Mouse (Mus musculus): ENCODE results near the gene Mre11a.

Gene Mre11a

GRCm38 (mm10) chr9:14784039-14785002, at the start of gene Mre11a, which contains the start of gene Ankrd49:
Mre11a (plus strand) TSS chr9:14784654.
Ankrd49 (minus strand) TSS chr9:14784856.
- DNase-seq (ENCODE audit: low spot score in 2 of 2) = peak; percentile 93 to 96

- no peak for DNase-seq (ENCODE audit: low spot score in 2 of 2)
Observed at GRCm38 (mm10) chr9:14739498-14740150, 44.8 kb upstream of the Mre11a start.

GRCm38 (mm10) chr9:14740151-14740924, 44.1 kb upstream of the Mre11a start, which contains the start of gene Piwil4:
Piwil4 (minus strand) TSS chr9:14740733.
- DNase-seq (ENCODE audit: low spot score in 2 of 2) = no peak

GRCm38 (mm10) chr9:14750901-14751502, 33.5 kb upstream of the Mre11a start:
- DNase-seq (ENCODE audit: low spot score in 2 of 2) = no peak

GRCm38 (mm10) chr9:14751503-14752000, 32.9 kb upstream of the Mre11a start:
- DNase-seq (ENCODE audit: low spot score in 2 of 2) = no peak

- DNase-seq (ENCODE audit: low spot score in 2 of 2) = no peak
Observed at GRCm38 (mm10) chr9:14752001-14752522, 32.4 kb upstream of the Mre11a start, which contains the start of gene Fut4. Fut4 (minus strand) TSS chr9:14752393.

- DNase-seq (ENCODE audit: low spot score in 2 of 2) = no peak
Observed at GRCm38 (mm10) chr9:14753947-14754346, 30.5 kb upstream of the Mre11a start.

GRCm38 (mm10) chr9:14754469-14754868, 30.0 kb upstream of the Mre11a start:
- DNase-seq (ENCODE audit: low spot score in 2 of 2) = no peak

- DNase-seq (ENCODE audit: low spot score in 2 of 2) = no peak
Observed at GRCm38 (mm10) chr9:14758590-14758989, 25.9 kb upstream of the Mre11a start.

GRCm38 (mm10) chr9:14759261-14759660, 25.2 kb upstream of the Mre11a start:
- no peak for DNase-seq (ENCODE audit: low spot score in 2 of 2)

GRCm38 (mm10) chr9:14764765-14765164, 19.7 kb upstream of the Mre11a start:
- DNase-seq (ENCODE audit: low spot score in 2 of 2) = peak; percentile 37 to 51

GRCm38 (mm10) chr9:14769811-14770210, 14.6 kb upstream of the Mre11a start:
- DNase-seq (ENCODE audit: low spot score in 2 of 2) = no peak

- no peak for DNase-seq (ENCODE audit: low spot score in 2 of 2)
Observed at GRCm38 (mm10) chr9:14770803-14771471, 13.5 kb upstream of the Mre11a start, which contains the start of gene 1700012B09Rik. 1700012B09Rik (minus strand) TSS chr9:14771030.

- no peak for DNase-seq (ENCODE audit: low spot score in 2 of 2)
Observed at GRCm38 (mm10) chr9:14772074-14772473, 12.4 kb upstream of the Mre11a start.

GRCm38 (mm10) chr9:14773813-14774212, 10.6 kb upstream of the Mre11a start:
- DNase-seq (ENCODE audit: low spot score in 2 of 2) = no peak

- DNase-seq (ENCODE audit: low spot score in 2 of 2) = no peak
Observed at GRCm38 (mm10) chr9:14778341-14778740, 6.1 kb upstream of the Mre11a start.

- DNase-seq (ENCODE audit: low spot score in 2 of 2) = no peak
Observed at GRCm38 (mm10) chr9:14787356-14787755, 2.9 kb downstream of the Mre11a start.

- no peak for DNase-seq (ENCODE audit: low spot score in 2 of 2)
Observed at GRCm38 (mm10) chr9:14805714-14806113, 21.3 kb downstream of the Mre11a start.

- no peak for DNase-seq (ENCODE audit: low spot score in 2 of 2)
Observed at GRCm38 (mm10) chr9:14806786-14807185, 22.3 kb downstream of the Mre11a start.

- peak; percentile 28 to 52 for DNase-seq (ENCODE audit: low spot score in 2 of 2)
Observed at GRCm38 (mm10) chr9:14810111-14810510, 25.7 kb downstream of the Mre11a start.

All from frontal cortex, postnatal 36 days (tissue).